Mouse (Mus musculus) CH12.LX (cell line): ENCODE measurements around the gene Plcg1.

ENCODE experiments used
- CHD2 ChIP-seq: IDR thresholded peaks from 2 replicates; pipeline ENCODE4 v1.6.1; 2011; ENCODE audit warnings: low read length, improper control_type of control experiment
- CTCF ChIP-seq, 2 experiments: IDR thresholded peaks in 1 of 2; conservative IDR thresholded peaks in 1 of 2; 2 replicates each; pipeline ENCODE4 v1.5.1; 2011 to 2012; ENCODE audit warnings: low read depth in 2 of 2, low read length in 2 of 2, improper control_type of control experiment in 1 of 2, inconsistent platforms in 1 of 2, mild to moderate bottlenecking in 1 of 2, moderate library complexity in 1 of 2
- EP300 ChIP-seq: IDR thresholded peaks from 2 replicates; pipeline ENCODE4 v1.6.1; 2011; ENCODE audit warnings: low read length, improper control_type of control experiment
- GABPA ChIP-seq: IDR thresholded peaks from 2 replicates; pipeline ENCODE4 v1.6.1; 2012; ENCODE audit warnings: low read depth, low read length, improper control_type of control experiment, inconsistent platforms; ENCODE audit not compliant: insufficient replicate concordance
- HCFC1 ChIP-seq: IDR thresholded peaks from 2 replicates; pipeline ENCODE4 v1.6.1; 2012; ENCODE audit warnings: low read depth, mild to moderate bottlenecking, inconsistent platforms, low read length, improper control_type of control experiment
- MXI1 ChIP-seq: IDR thresholded peaks from 2 replicates; pipeline ENCODE4 v1.6.1; 2011; ENCODE audit warnings: mild to moderate bottlenecking, low read depth, low read length, improper control_type of control experiment
- NRF1 ChIP-seq: IDR thresholded peaks from 2 replicates; pipeline ENCODE4 v1.6.1; 2014; ENCODE audit warnings: low read depth, mild to moderate bottlenecking, inconsistent platforms, low read length, improper control_type of control experiment, moderate library complexity
- POLR2A ChIP-seq: IDR thresholded peaks from 2 replicates; pipeline ENCODE4 v1.6.1; 2011; ENCODE audit warnings: low read depth, mild to moderate bottlenecking, improper control_type of control experiment, low read length
- RAD21 ChIP-seq: IDR thresholded peaks from 2 replicates; pipeline ENCODE4 v1.6.1; 2011; ENCODE audit warnings: low read depth, mild to moderate bottlenecking, low read length, improper control_type of control experiment, moderate library complexity
- TBP ChIP-seq: conservative IDR thresholded peaks from 2 replicates; pipeline ENCODE4 v1.6.1; 2011; ENCODE audit warnings: low read depth, low read length, improper control_type of control experiment
- TCF12 ChIP-seq: IDR thresholded peaks from 2 replicates; pipeline ENCODE4 v1.6.1; 2014; ENCODE audit warnings: low read depth, mild to moderate bottlenecking, inconsistent platforms, low read length, improper control_type of control experiment
- UBTF ChIP-seq: IDR thresholded peaks from 2 replicates; pipeline ENCODE4 v1.6.1; 2012; ENCODE audit warnings: low read depth, mild to moderate bottlenecking, inconsistent platforms, low read length, improper control_type of control experiment, moderate library complexity
- USF2 ChIP-seq: conservative IDR thresholded peaks from 2 replicates; pipeline ENCODE4 v1.6.1; 2011; ENCODE audit warnings: low read depth, low read length, improper control_type of control experiment
- ZC3H11A ChIP-seq: IDR thresholded peaks from 2 replicates; pipeline ENCODE4 v1.6.1; 2012; ENCODE audit warnings: low read depth, mild to moderate bottlenecking, inconsistent platforms, low read length, improper control_type of control experiment

GRCm38 (mm10) chr2:160735706-160736310 lies 4.7 kb downstream of the Plcg1 start:
- TF ChIP-seq UBTF: no peak
- TF ChIP-seq CHD2: no peak
- no peak for TF ChIP-seq CTCF (conservative IDR thresholded peaks at IDR 0.05 in 1 of 2, IDR thresholded peaks at IDR 0.05 in 1 of 2; ENCODE audit: low read depth in 2 of 2, low read length in 2 of 2)
- TF ChIP-seq EP300: no peak
- no peak for TF ChIP-seq NRF1
- TF ChIP-seq TCF12: no peak
- no peak for TF ChIP-seq USF2
- no peak for TF ChIP-seq POLR2A
- TF ChIP-seq RAD21: no peak
- no peak for TF ChIP-seq TBP
- no peak for TF ChIP-seq ZC3H11A
- no peak for TF ChIP-seq MXI1
- TF ChIP-seq GABPA: no peak
- TF ChIP-seq HCFC1: no peak
